Mouse (Mus musculus): ENCODE data around the gene Matn4. TPM values are rescaled to one million over a fixed set of nuclear protein-coding genes. Genes with fewer than 3 reads are reported as not detected.

Gene Matn4
- polyA plus RNA-seq, 1 experiment from 2014 or later: 1.9 TPM

DNA sequence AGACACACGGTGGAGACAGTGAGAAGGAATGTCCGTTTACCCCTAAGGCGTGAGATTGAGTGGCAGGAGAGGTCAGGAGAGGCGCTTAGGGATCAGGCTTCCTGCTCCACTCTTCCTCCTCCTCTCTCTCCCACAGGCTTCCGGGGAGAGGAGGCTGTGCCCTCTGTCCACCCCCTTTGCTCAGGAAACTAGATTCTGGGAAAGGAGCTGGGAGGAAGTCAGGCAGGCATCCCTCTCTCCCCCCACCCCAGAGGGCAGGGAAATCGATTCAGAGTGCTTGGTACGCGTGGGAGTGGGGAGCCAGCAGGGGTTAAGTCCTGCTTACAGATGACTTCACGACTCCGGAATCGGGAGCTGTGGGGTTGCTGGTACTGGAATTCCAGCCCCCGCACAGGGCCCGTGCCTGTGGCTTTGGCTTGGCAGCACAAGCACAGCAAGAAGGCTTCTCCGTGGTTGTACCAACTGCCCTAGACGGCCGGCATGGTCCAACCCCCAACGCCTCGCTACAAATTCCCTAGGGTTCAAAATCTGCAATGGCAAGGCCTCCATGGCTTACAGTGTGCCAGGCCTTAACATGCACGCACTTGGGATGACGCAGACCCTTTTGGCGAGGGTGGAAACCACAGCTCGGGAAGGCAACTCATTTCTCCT, 27.7 kb upstream of the Matn4 start:
- H3K9ac ChIP-seq (ENCODE audit: low read length): 0 out of 2 replicates have a peak overlapping the region, but pooled peaks have one; percentile 12
- peaks cover 44% of the 10 kb centered on the region for H3K4me1 ChIP-seq (replicated peaks; ENCODE audit: control insufficient read depth, insufficient read depth, low read length)

DNA sequence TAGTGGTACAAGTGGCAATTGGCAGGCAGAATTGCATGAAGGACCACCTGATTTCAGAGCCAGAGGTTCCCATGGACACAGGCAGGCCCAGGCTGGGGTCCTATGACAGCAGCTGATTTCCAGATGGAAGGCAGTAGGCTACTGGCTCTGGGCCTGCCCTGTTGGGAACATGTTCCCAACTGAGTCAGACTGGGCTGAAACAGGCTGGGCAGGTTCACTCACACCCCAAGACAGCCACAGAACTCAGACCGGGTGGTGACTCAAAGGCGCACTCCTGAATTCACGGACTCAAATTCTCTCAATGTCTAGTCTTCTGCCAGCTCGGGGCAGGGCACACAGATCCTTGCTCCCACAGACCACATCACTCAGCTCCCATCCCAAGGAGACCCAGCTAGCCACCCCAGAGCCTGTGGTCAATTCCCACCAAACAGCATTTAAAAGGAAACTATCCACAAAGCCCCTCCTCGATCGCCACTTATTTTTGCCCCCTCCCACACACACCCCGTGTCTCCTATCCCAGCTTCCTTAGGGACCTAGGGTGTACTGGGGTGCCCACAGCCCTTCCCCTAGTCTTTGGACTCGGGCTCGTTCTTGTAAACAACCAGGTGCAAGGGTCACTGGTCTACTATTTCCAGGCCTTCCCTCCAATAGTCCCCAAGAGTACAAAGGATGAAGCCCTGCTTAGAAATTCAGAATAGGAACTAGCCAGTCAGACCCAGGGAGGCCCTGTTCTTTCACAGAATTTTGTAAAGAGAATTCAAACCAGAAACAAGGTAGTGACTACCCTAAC, 26.9 kb upstream of the Matn4 start:
- peak overlapping the region; percentile 28 for H3K4me2 ChIP-seq (ENCODE audit: low read length)
- peaks cover 28% of the 10 kb centered on the region for H3K36me3 ChIP-seq (ENCODE audit: control insufficient read depth, insufficient read depth, low read length)
- H3K4me1 ChIP-seq (replicated peaks; ENCODE audit: control insufficient read depth, insufficient read depth, low read length): peaks cover 44% of the 10 kb centered on the region
- H3K27me3 ChIP-seq (replicated peaks; ENCODE audit: control insufficient read depth, insufficient read depth, low read length): no peaks in the 10 kb centered on the region
- no peaks in the 10 kb centered on the region for H3K9me3 ChIP-seq (ENCODE audit: control insufficient read depth, low read length)
- DNase-seq (ENCODE audit: low spot score) (no peak), ATAC-seq (replicated peaks; ENCODE audit: low FRiP score, low TSS enrichment, low read depth) (no peak)
- 57% methylated on average over 9 of the region's 9 CpGs for WGBS
- no peak overlapping the region for H3K9ac ChIP-seq (ENCODE audit: low read length)
- H3K27ac ChIP-seq (ENCODE audit: low read depth): peak overlapping the region; percentile 36; the same call in 1 of the 2 replicates
- no peak overlapping the region for H3K4me3 ChIP-seq (ENCODE audit: low read depth, low read length)

More for the DNA sequence above, 27.7 kb upstream of the Matn4 start:
- Histone ChIP-seq H3K9me3 (ENCODE audit: control insufficient read depth, low read length) (no peaks in the 10 kb centered on the region), H3K27me3 (replicated peaks; ENCODE audit: control insufficient read depth, insufficient read depth, low read length) (no peaks in the 10 kb centered on the region), H3K4me2 (ENCODE audit: low read length) (peak overlapping the region; percentile 28), H3K27ac (ENCODE audit: low read depth) (peak overlapping the region; percentile 36), H3K4me3 (ENCODE audit: low read depth, low read length) (no peak overlapping the region), H3K36me3 (ENCODE audit: control insufficient read depth, insufficient read depth, low read length) (peaks cover 20% of the 10 kb centered on the region; the same call in 1 of the 2 replicates)
- ATAC-seq (replicated peaks; ENCODE audit: low FRiP score, low TSS enrichment, low read depth) (no peak), DNase-seq (ENCODE audit: low spot score) (no peak)
- 19% methylated on average over 22 of the region's 22 CpGs for WGBS

DNA sequence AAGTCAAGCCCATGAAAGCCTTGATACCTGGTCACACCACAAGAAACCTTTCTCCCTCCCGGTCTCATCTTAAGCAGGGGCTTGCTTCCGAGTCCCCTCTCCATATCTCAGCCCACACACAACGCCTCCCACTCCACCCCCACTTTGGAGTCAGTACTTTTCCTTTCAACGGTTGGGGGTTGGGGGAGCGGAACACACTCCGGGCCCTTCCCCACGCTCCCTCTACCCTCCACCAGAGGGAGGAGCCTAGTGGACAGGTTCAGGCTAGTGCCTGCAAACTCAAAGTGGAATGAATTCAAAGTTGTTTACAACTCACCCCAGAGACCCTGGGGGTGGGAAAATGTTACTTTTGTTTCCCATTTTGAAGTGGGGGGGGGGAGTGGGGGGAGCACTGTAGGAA, 25.7 kb upstream of the Matn4 start:
- 7% methylated on average over 7 of the region's 7 CpGs for WGBS
- no peaks in the 10 kb centered on the region for H3K9me3 ChIP-seq (ENCODE audit: control insufficient read depth, low read length)
- no peak overlapping the region for H3K9ac ChIP-seq (ENCODE audit: low read length)
- no peak overlapping the region for H3K4me3 ChIP-seq (ENCODE audit: low read depth, low read length)
- ATAC-seq (replicated peaks; ENCODE audit: low FRiP score, low TSS enrichment, low read depth) (no peak), DNase-seq (ENCODE audit: low spot score) (no peak)
- peak overlapping the region; percentile 31 for H3K4me2 ChIP-seq (ENCODE audit: low read length)
- peaks cover 33% of the 10 kb centered on the region for H3K4me1 ChIP-seq (replicated peaks; ENCODE audit: control insufficient read depth, insufficient read depth, low read length)
- H3K27me3 ChIP-seq (replicated peaks; ENCODE audit: control insufficient read depth, insufficient read depth, low read length): no peaks in the 10 kb centered on the region
- H3K36me3 ChIP-seq (ENCODE audit: control insufficient read depth, insufficient read depth, low read length): peaks cover 36% of the 10 kb centered on the region
- H3K27ac ChIP-seq (ENCODE audit: low read depth): peak overlapping the region; percentile 29

DNA sequence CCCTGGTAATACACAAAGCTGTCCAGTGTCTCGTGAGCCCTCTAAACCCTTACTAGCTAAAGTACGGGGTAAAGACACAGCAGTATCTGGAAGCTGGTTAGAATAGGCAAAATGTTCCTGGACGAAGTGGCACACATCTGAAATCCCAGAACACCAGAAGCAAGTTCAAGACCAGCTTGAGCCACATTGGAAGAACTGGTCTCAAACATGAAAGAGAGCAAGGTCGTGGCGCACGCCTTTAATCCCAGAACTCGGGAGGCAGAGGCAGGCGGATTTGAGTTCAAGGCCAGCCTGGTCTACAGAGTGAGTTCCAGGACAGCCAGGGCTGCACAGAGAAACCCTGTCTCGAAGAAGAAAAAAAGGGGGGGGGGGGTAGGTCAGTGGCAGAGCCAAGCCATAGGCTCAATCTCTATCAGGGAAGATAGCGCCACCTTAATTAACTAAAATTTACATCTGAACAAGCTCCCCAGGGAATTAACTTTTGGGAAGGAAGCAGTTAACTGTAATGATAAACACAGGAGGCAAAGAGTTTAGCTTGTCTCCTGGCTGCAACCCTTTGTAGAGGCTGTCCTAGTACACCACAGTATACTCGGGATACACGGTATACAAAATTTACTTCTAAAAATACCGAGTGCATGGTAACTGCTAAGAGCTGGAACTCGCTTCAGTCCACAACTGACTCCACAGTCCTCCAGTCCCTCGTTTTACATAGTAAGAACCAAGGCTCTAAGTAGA, 25.1 kb upstream of the Matn4 start:
- H3K4me1 ChIP-seq (replicated peaks; ENCODE audit: control insufficient read depth, insufficient read depth, low read length): peaks cover 33% of the 10 kb centered on the region
- H3K36me3 ChIP-seq (ENCODE audit: control insufficient read depth, insufficient read depth, low read length): peaks cover 42% of the 10 kb centered on the region

DNA sequence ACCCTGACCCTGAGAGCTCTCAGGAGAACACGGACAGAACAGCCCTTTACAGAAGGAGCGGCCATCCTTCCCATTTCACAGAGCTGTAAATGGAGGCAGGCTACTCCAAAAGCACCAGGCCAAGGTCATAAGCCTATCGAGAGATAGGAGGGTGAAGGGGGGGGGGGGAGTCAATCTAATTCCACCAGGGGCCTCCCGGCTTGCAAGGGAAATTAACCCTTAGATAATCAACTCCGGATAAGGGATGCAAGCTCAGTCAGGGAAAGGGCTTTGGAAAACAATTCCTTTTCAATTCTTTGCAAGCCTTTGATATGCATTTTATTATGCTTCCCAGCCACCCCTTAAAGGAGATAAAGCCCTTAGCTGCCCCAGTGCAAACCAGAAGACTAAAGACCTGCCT, 23.5 kb upstream of the Matn4 start:
- no peaks in the 10 kb centered on the region for H3K9me3 ChIP-seq (ENCODE audit: control insufficient read depth, low read length)
- H3K4me2 ChIP-seq (ENCODE audit: low read length): no peak overlapping the region
- no peaks in the 10 kb centered on the region for H3K27me3 ChIP-seq (replicated peaks; ENCODE audit: control insufficient read depth, insufficient read depth, low read length)
- no peak overlapping the region for H3K27ac ChIP-seq (ENCODE audit: low read depth)
- no peak for ATAC-seq (replicated peaks; ENCODE audit: low FRiP score, low TSS enrichment, low read depth)
- H3K4me1 ChIP-seq (replicated peaks; ENCODE audit: control insufficient read depth, insufficient read depth, low read length): peaks cover 32% of the 10 kb centered on the region
- 33% methylated on average over 5 of the region's 5 CpGs for WGBS
- no peak overlapping the region for H3K4me3 ChIP-seq (ENCODE audit: low read depth, low read length)
- no peak for DNase-seq (ENCODE audit: low spot score)
- no peak overlapping the region for H3K9ac ChIP-seq (ENCODE audit: low read length)
- H3K36me3 ChIP-seq (ENCODE audit: control insufficient read depth, insufficient read depth, low read length): peaks cover 58% of the 10 kb centered on the region

More for the DNA sequence above, 25.1 kb upstream of the Matn4 start:
- no peak overlapping the region for H3K4me2 ChIP-seq (ENCODE audit: low read length)
- no peak for ATAC-seq (replicated peaks; ENCODE audit: low FRiP score, low TSS enrichment, low read depth)
- H3K9ac ChIP-seq (ENCODE audit: low read length): no peak overlapping the region
- H3K27me3 ChIP-seq (replicated peaks; ENCODE audit: control insufficient read depth, insufficient read depth, low read length): no peaks in the 10 kb centered on the region
- 55% methylated on average over 15 of the region's 15 CpGs for WGBS
- no peak overlapping the region for H3K4me3 ChIP-seq (ENCODE audit: low read depth, low read length)
- no peaks in the 10 kb centered on the region for H3K9me3 ChIP-seq (ENCODE audit: control insufficient read depth, low read length)
- H3K27ac ChIP-seq (ENCODE audit: low read depth): peak overlapping the region; percentile 29
- no peak for DNase-seq (ENCODE audit: low spot score)

DNA sequence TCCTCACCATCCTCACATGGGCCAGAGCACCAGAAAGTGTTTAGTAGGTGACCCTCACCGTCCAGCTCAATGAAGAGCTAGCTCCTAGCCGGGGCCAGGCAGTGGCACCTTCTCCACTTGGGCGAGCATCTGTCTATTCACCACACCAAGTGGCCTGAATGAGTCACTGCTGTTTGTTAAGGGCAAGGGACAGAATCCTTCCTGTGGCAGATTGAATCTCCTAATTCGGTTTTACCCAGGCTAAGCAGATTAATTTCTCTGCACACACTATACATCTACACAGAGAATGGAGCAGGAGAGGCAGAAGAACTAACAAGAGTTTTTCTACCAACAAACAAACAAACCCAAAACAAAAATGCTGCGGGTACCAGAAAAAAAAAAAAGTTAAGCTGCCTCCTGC, 22.0 kb upstream of the Matn4 start:
- Histone ChIP-seq H3K27ac (ENCODE audit: low read depth) (no peak overlapping the region), H3K36me3 (ENCODE audit: control insufficient read depth, insufficient read depth, low read length) (peaks cover 62% of the 10 kb centered on the region), H3K4me2 (ENCODE audit: low read length) (no peak overlapping the region), H3K9ac (ENCODE audit: low read length) (no peak overlapping the region), H3K9me3 (ENCODE audit: control insufficient read depth, low read length) (no peaks in the 10 kb centered on the region), H3K4me3 (ENCODE audit: low read depth, low read length) (no peak overlapping the region), H3K4me1 (replicated peaks; ENCODE audit: control insufficient read depth, insufficient read depth, low read length) (peaks cover 17% of the 10 kb centered on the region), H3K27me3 (replicated peaks; ENCODE audit: control insufficient read depth, insufficient read depth, low read length) (no peaks in the 10 kb centered on the region)
- DNase-seq (ENCODE audit: low spot score): no peak
- 81% methylated on average over 5 of the region's 5 CpGs for WGBS
- no peak for ATAC-seq (replicated peaks; ENCODE audit: low FRiP score, low TSS enrichment, low read depth)

DNA sequence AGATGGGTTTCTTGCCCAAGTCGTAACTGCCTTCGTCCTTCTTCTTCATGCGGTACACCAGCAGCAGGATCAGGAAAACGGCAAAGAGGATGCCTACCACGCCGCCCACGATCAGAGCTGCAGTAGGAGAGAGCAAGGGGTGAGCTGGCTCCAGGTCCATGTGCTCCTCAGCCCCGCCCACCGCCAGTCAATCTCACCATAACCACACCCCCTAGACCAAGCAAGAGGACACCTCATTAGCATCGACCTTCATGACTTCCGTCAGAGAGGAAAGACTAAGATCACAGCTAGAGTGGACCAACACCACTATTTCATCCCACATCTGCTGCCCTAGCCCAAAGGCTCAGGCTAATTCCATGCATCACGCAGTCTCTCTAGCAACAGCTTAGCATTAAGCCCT, 21.2 kb upstream of the Matn4 start:
- H3K9me3 ChIP-seq (ENCODE audit: control insufficient read depth, low read length): no peaks in the 10 kb centered on the region
- no peak overlapping the region for H3K9ac ChIP-seq (ENCODE audit: low read length)
- H3K4me1 ChIP-seq (replicated peaks; ENCODE audit: control insufficient read depth, insufficient read depth, low read length): peaks cover 9% of the 10 kb centered on the region
- WGBS: 25% methylated on average over 12 of the region's 12 CpGs
- H3K4me2 ChIP-seq (ENCODE audit: low read length): no peak overlapping the region
- peaks cover 62% of the 10 kb centered on the region for H3K36me3 ChIP-seq (ENCODE audit: control insufficient read depth, insufficient read depth, low read length)
- H3K4me3 ChIP-seq (ENCODE audit: low read depth, low read length): no peak overlapping the region
- DNase-seq (ENCODE audit: low spot score): no peak
- H3K27ac ChIP-seq (ENCODE audit: low read depth): no peak overlapping the region
- no peak for ATAC-seq (replicated peaks; ENCODE audit: low FRiP score, low TSS enrichment, low read depth)
- H3K27me3 ChIP-seq (replicated peaks; ENCODE audit: control insufficient read depth, insufficient read depth, low read length): no peaks in the 10 kb centered on the region

DNA sequence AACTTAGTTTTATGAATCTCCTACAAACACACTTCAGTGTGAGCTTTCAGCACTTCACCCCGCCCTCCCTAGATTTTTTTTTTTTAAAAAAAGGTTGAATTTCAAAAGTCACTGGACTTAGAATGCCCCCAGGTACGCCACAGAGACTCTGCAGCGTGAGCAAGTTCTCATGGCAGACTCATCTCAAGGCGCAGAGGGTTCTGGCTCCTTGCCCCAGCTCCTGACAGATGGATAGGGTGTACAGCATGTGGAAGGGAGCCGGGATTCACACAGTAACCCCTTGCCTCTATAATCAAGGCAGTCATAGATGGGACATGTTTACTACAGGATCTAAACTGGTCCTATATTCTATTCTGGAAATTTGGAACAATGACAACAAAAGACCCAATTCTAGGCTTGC, 20.4 kb upstream of the Matn4 start:
- Histone ChIP-seq H3K4me1 (replicated peaks; ENCODE audit: control insufficient read depth, insufficient read depth, low read length) (peaks cover 2% of the 10 kb centered on the region; the same call in 1 of the 2 replicates), H3K27ac (ENCODE audit: low read depth) (no peak overlapping the region), H3K9ac (ENCODE audit: low read length) (no peak overlapping the region), H3K4me3 (ENCODE audit: low read depth, low read length) (no peak overlapping the region), H3K9me3 (ENCODE audit: control insufficient read depth, low read length) (no peaks in the 10 kb centered on the region), H3K4me2 (ENCODE audit: low read length) (no peak overlapping the region), H3K27me3 (replicated peaks; ENCODE audit: control insufficient read depth, insufficient read depth, low read length) (no peaks in the 10 kb centered on the region), H3K36me3 (ENCODE audit: control insufficient read depth, insufficient read depth, low read length) (peaks cover 62% of the 10 kb centered on the region)
- DNase-seq (ENCODE audit: low spot score): no peak
- no peak for ATAC-seq (replicated peaks; ENCODE audit: low FRiP score, low TSS enrichment, low read depth)
- 85% methylated on average over 5 of the region's 5 CpGs for WGBS

Measured in intestine, embryonic 14.5 days (tissue).